Mouse (Mus musculus): ENCODE results near the gene Hsf2bp. TPM values are rescaled to one million over a fixed set of nuclear protein-coding genes. Genes with fewer than 3 reads are reported as not detected.

Hsf2bp gene
- polyA plus RNA-seq, 1 experiment from 2014 or later, result 0.26 TPM

DNA sequence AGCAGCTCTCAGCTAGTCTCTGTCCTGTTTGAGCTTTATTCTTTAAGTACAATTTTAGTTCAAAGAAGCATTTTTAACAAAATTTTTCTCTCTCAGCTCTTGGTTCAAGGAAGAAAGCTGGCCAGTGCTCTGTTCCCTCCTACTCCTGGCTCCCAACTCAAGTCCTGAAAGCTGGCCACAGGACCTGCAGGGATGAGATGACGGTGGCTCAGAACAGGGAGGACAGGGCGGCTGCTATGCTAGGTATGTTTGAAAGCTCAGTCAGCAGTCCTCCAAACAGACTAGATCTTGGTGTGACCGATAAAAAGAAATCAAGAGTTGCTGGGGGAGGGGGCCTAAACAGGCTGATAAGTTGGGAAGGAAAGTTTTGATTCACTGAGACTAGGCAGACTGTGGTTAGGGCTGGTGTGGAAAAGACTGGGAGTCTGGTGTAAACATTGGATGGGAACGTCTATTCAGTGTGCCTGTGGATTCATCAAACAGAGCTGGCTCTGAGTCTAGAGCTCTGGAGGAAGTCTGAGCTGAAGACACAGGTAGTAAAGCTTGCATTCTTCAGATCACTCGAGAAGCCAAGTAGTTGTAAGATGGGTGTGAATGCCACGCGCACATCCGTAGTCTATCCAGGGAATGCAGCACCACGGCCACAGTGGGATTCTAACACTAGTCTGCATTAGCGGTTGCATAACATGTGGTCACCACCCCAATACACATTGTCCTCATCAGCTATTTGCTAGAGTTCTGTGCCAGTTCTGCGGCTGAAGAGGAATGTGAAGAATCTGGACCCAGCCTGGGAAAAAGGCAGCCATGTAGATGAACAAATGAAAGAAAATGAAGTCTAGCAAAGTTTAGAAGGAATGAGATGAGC is 53.6 kb downstream of the Hsf2bp start:
- Histone ChIP-seq H3K36me3 (no peaks in the 10 kb centered on the region), H3K9ac (no peak overlapping the region), H3K27ac (peak overlapping the region; percentile 24; the same call in 1 of the 2 replicates), H3K9me3 (replicated peaks) (no peaks in the 10 kb centered on the region), H3K4me3 (no peak overlapping the region), H3K4me1 (replicated peaks) (peaks cover 23% of the 10 kb centered on the region), H3K27me3 (no peaks in the 10 kb centered on the region), H3K4me2 (no peak overlapping the region)
- WGBS, result 52% methylated on average over 11 of the region's 11 CpGs
- no peak for ATAC-seq (replicated peaks; ENCODE audit: insufficient number of reproducible peaks, insufficient read depth, low FRiP score, low read depth)

GRCm38 (mm10) chr17:31979888-31980287 is 56.3 kb downstream of the Hsf2bp start:
- WGBS, result 68% methylated on average over 4 of the region's 4 CpGs
- no peaks in the 10 kb centered on the region for H3K36me3 ChIP-seq
- no peak for ATAC-seq (replicated peaks; ENCODE audit: insufficient number of reproducible peaks, insufficient read depth, low FRiP score, low read depth)
- H3K4me3 ChIP-seq, result no peak overlapping the region
- no peaks in the 10 kb centered on the region for H3K9me3 ChIP-seq (replicated peaks)
- peaks cover 23% of the 10 kb centered on the region for H3K4me1 ChIP-seq (replicated peaks)
- no peak overlapping the region for H3K4me2 ChIP-seq
- H3K9ac ChIP-seq, result no peak overlapping the region
- no peak overlapping the region for H3K27ac ChIP-seq
- H3K27me3 ChIP-seq, result no peaks in the 10 kb centered on the region

DNA sequence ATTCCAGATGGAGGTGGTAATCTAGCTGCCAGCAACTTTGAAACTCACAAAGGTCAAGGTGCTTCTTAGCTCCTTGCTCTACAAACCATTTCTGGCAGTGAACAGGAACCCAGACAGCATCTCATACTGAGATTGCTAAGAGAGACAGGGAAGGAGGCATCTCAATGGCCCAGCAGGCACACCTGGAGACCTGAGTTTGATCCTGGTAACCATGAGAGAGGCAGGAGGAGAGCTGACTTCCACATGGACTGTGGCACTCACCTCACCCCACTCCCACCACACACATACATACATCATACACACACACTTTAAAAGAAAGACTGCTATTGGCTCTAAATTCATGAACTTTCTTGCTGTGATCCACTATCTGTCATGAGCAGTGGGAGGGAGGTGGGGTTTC is 59.0 kb downstream of the Hsf2bp start:
- Histone ChIP-seq H3K36me3 (no peaks in the 10 kb centered on the region), H3K4me3 (no peak overlapping the region), H3K4me2 (no peak overlapping the region), H3K4me1 (replicated peaks) (peaks cover 7% of the 10 kb centered on the region), H3K27me3 (no peaks in the 10 kb centered on the region; the same call in 1 of the 2 replicates), H3K9ac (no peak overlapping the region), H3K9me3 (replicated peaks) (no peaks in the 10 kb centered on the region), H3K27ac (no peak overlapping the region)
- ATAC-seq (replicated peaks; ENCODE audit: insufficient number of reproducible peaks, insufficient read depth, low FRiP score, low read depth), result no peak

DNA sequence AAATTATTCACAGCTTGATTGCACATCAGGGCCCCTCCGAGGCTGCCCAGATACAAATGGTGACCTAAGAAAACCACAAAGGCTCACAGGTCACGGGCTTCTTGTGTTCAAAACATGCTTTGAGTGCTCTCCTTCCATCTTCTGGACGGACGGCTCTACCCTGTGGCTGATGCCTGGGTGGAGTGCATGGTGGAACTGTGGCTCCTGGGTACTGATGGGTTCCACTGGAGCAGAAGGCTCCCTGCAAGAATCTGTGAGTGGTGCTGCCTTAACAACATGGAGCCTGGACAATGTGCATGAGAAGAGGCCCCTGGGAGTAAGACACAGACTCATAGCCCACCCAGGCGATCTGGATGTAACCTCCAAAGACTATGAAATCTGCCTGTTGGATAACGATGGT is 59.6 kb downstream of the Hsf2bp start:
- WGBS, result 85% methylated on average over 6 of the region's 6 CpGs
- H3K9me3 ChIP-seq (replicated peaks), result no peaks in the 10 kb centered on the region
- no peak overlapping the region for H3K9ac ChIP-seq
- no peaks in the 10 kb centered on the region; the same call in 1 of the 2 replicates for H3K27me3 ChIP-seq
- H3K4me1 ChIP-seq (replicated peaks), result peaks cover under 1% of the 10 kb centered on the region
- no peak overlapping the region for H3K27ac ChIP-seq
- no peaks in the 10 kb centered on the region for H3K36me3 ChIP-seq
- H3K4me3 ChIP-seq, result no peak overlapping the region
- no peak for ATAC-seq (replicated peaks; ENCODE audit: insufficient number of reproducible peaks, insufficient read depth, low FRiP score, low read depth)
- H3K4me2 ChIP-seq, result no peak overlapping the region

DNA sequence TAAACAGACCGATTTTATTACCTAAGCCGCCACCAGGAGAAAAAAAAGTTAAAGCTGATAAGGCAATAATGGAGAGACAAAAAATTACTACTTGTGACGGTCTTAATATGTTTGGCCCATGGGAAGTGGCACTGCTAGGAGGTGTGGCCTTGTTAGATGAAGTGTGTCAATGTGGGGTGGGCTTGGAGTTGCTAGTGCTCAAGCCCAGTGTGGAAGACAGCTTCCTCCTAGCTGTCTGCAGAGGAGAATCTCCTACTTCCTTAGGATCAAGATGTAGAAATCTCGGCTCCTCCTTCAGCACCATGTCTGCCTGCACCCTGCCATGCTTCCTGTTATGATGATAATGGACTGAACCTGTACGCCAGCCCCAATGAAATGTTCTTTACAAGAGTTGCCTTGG is 61.5 kb downstream of the Hsf2bp start:
- H3K9ac ChIP-seq, result no peak overlapping the region
- no peak overlapping the region for H3K4me2 ChIP-seq
- ATAC-seq (replicated peaks; ENCODE audit: insufficient number of reproducible peaks, insufficient read depth, low FRiP score, low read depth), result no peak
- no peaks in the 10 kb centered on the region; the same call in 1 of the 2 replicates for H3K4me1 ChIP-seq (replicated peaks)
- 74% methylated on average over 5 of the region's 5 CpGs for WGBS
- H3K4me3 ChIP-seq, result no peak overlapping the region
- H3K36me3 ChIP-seq, result no peaks in the 10 kb centered on the region
- no peaks in the 10 kb centered on the region for H3K9me3 ChIP-seq (replicated peaks)
- H3K27ac ChIP-seq, result no peak overlapping the region
- no peaks in the 10 kb centered on the region; the same call in 1 of the 2 replicates for H3K27me3 ChIP-seq

DNA sequence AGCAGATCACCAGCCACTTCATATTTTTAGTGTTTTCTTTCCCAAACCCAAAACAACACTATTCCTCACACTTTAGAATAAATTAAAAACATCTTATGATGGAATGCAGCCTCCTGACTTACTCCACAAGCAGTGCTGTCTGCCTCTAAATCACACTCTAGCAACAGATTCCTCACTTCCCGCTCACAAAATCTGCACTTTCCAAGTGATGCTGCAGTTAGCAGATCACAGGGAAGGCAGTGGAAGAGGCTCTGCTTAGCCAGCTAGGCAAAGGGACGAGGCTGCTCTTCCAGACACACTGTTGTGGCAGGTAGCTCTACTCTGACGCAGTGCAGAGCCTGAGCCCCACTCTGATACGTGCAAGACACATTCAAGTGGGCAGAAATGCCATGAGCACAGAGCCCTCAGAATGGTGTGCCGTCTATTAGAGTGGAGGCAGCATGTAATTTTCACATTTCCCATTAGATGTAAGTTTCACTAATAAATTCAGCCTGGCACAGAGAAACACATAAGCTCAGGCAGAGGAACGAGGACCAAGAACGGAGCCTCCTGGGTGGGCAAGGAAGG is 62.4 kb downstream of the Hsf2bp start:
- H3K4me3 ChIP-seq, result no peak overlapping the region
- no peaks in the 10 kb centered on the region; the same call in 1 of the 2 replicates for H3K27me3 ChIP-seq
- H3K9me3 ChIP-seq (replicated peaks), result no peaks in the 10 kb centered on the region
- no peak overlapping the region for H3K9ac ChIP-seq
- no peak for ATAC-seq (replicated peaks; ENCODE audit: insufficient number of reproducible peaks, insufficient read depth, low FRiP score, low read depth)
- H3K4me1 ChIP-seq (replicated peaks), result no peaks in the 10 kb centered on the region; the same call in 1 of the 2 replicates
- H3K4me2 ChIP-seq, result no peak overlapping the region
- no peak overlapping the region for H3K27ac ChIP-seq
- 53% methylated on average over 7 of the region's 7 CpGs for WGBS
- H3K36me3 ChIP-seq, result no peaks in the 10 kb centered on the region

DNA sequence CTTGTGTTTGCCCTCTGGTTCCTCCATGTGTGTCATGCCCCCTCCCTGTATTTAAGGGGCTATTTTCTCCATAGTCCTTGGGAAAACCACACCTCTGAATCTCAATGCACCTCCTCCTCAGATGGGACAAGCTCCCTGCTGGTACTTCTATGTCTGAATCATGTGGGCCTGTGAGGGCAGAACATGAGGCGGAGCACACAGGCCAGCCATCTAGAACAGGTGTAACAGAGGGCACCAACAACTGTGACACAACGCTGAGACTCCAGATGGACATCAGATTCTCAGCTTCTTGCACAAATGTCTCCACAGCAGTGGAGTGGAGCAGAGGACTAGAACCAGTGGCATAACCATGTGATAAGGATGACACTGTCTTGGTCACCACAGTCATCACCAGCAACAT is 65.3 kb downstream of the Hsf2bp start:
- peaks cover 2% of the 10 kb centered on the region; the same call in 1 of the 2 replicates for H3K4me1 ChIP-seq (replicated peaks)
- H3K9ac ChIP-seq, result no peak overlapping the region
- WGBS, result 90% methylated on average over 2 of the region's 2 CpGs
- H3K4me2 ChIP-seq, result no peak overlapping the region
- H3K9me3 ChIP-seq (replicated peaks), result no peaks in the 10 kb centered on the region
- H3K4me3 ChIP-seq, result no peak overlapping the region
- no peak overlapping the region for H3K27ac ChIP-seq
- no peaks in the 10 kb centered on the region for H3K36me3 ChIP-seq
- ATAC-seq (replicated peaks; ENCODE audit: insufficient number of reproducible peaks, insufficient read depth, low FRiP score, low read depth), result no peak
- H3K27me3 ChIP-seq, result no peaks in the 10 kb centered on the region; the same call in 1 of the 2 replicates

- no peak overlapping the region for H3K4me2 ChIP-seq
- no peaks in the 10 kb centered on the region for H3K36me3 ChIP-seq
- H3K9ac ChIP-seq, result no peak overlapping the region
- no peak overlapping the region for H3K27ac ChIP-seq
- WGBS, result 71% methylated on average over 1 of the region's 1 CpGs
- ATAC-seq (replicated peaks; ENCODE audit: insufficient number of reproducible peaks, insufficient read depth, low FRiP score, low read depth), result no peak
- H3K9me3 ChIP-seq (replicated peaks), result no peaks in the 10 kb centered on the region
- no peaks in the 10 kb centered on the region; the same call in 1 of the 2 replicates for H3K27me3 ChIP-seq
- no peak overlapping the region for H3K4me3 ChIP-seq
- peaks cover 7% of the 10 kb centered on the region for H3K4me1 ChIP-seq (replicated peaks)
Observed at GRCm38 (mm10) chr17:31968801-31969200, 67.3 kb downstream of the Hsf2bp start.

GRCm38 (mm10) chr17:31967311-31967710 is 68.8 kb downstream of the Hsf2bp start:
- no peaks in the 10 kb centered on the region for H3K36me3 ChIP-seq
- 68% methylated on average over 4 of the region's 4 CpGs for WGBS
- H3K4me3 ChIP-seq, result no peak overlapping the region
- H3K27ac ChIP-seq, result no peak overlapping the region
- no peaks in the 10 kb centered on the region for H3K27me3 ChIP-seq
- H3K4me1 ChIP-seq (replicated peaks), result peaks cover 7% of the 10 kb centered on the region
- H3K9me3 ChIP-seq (replicated peaks), result no peaks in the 10 kb centered on the region
- ATAC-seq (replicated peaks; ENCODE audit: insufficient number of reproducible peaks, insufficient read depth, low FRiP score, low read depth), result no peak
- no peak overlapping the region for H3K4me2 ChIP-seq
- no peak overlapping the region for H3K9ac ChIP-seq

GRCm38 (mm10) chr17:31966566-31966965 is 69.6 kb downstream of the Hsf2bp start:
- H3K27me3 ChIP-seq, result no peaks in the 10 kb centered on the region
- H3K36me3 ChIP-seq, result no peaks in the 10 kb centered on the region
- H3K9me3 ChIP-seq (replicated peaks), result no peaks in the 10 kb centered on the region
- no peak for ATAC-seq (replicated peaks; ENCODE audit: insufficient number of reproducible peaks, insufficient read depth, low FRiP score, low read depth)
- H3K4me3 ChIP-seq, result no peak overlapping the region
- 82% methylated on average over 1 of the region's 1 CpGs for WGBS
- no peak overlapping the region for H3K4me2 ChIP-seq
- H3K4me1 ChIP-seq (replicated peaks), result peaks cover 7% of the 10 kb centered on the region
- no peak overlapping the region for H3K9ac ChIP-seq
- H3K27ac ChIP-seq, result no peak overlapping the region

- no peak overlapping the region for H3K9ac ChIP-seq
- no peak overlapping the region for H3K4me2 ChIP-seq
- H3K9me3 ChIP-seq (replicated peaks), result no peaks in the 10 kb centered on the region
- 41% methylated on average over 2 of the region's 2 CpGs for WGBS
- H3K4me3 ChIP-seq, result no peak overlapping the region
- H3K4me1 ChIP-seq (replicated peaks), result peaks cover 7% of the 10 kb centered on the region
- no peaks in the 10 kb centered on the region for H3K36me3 ChIP-seq
- ATAC-seq (replicated peaks; ENCODE audit: insufficient number of reproducible peaks, insufficient read depth, low FRiP score, low read depth), result no peak
- no peaks in the 10 kb centered on the region for H3K27me3 ChIP-seq
- no peak overlapping the region for H3K27ac ChIP-seq
Observed at GRCm38 (mm10) chr17:31965623-31966022, 70.5 kb downstream of the Hsf2bp start.

Measured in heart, embryonic 15.5 days (tissue).